17 mouse cellular contexts compared by ENCODE assay signal in the genomic region with DNA sequence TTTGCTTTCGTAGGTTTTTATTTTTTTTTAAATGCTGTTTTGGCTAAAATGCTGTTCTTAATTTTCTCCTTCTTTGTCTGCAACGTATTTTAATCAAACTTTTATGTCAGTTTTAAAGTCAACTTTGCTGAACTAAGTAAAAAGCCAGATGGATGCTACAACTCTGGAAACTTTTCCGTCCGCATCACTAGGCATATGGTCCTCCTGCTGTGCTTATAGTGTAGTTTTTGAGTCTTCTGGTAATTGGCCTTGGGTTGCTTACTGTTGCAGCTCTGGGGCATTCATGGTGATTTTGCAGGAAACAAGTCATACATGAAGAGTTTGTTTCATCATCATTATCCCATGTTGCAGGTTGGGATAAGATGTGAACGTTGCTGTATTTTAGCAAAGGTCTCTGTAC.
"Had no signal": no experiment of that assay in that cellular context is flagged by ENCODE, and none has a peak within 500 bp of the region (broad histone marks: within the 10 kb centered on the region; RNA-seq: fewer than 3 reads in every experiment).

No protein-coding gene starts in this region.

- H3K9ac ChIP-seq: lung, embryonic 14.5 days; midbrain, embryonic 12.5 days; neural tube, embryonic 13.5 days; neural tube, embryonic 15.5 days; stomach, embryonic 15.5 days had no signal

- DNase-seq: lung, adult 18-20 months; lung, embryonic 14.5 days; lung, postnatal 10 days; lung, postnatal 4 days; midbrain, embryonic 14.5 days; right cerebral cortex, adult 18-20 months; thymus, adult 2 months; thymus, postnatal 25 days; thymus, postnatal 4 days had no signal

- ATAC-seq: midbrain, embryonic 16.5 days had no signal

- H3K27ac ChIP-seq: midbrain, embryonic 10.5 days; midbrain, embryonic 12.5 days; neural tube, embryonic 13.5 days; neural tube, embryonic 15.5 days; stomach, embryonic 15.5 days; stomach, postnatal 0 days had no signal

- H3K4me1 ChIP-seq: neural tube, embryonic 13.5 days; neural tube, embryonic 15.5 days; stomach, embryonic 15.5 days had no signal

- H3K9me3 ChIP-seq: midbrain, embryonic 10.5 days; midbrain, embryonic 12.5 days; neural tube, embryonic 13.5 days; neural tube, embryonic 15.5 days; stomach, embryonic 15.5 days had no signal

- H3K36me3 ChIP-seq: midbrain, embryonic 12.5 days; neural tube, embryonic 13.5 days; neural tube, embryonic 15.5 days; stomach, embryonic 15.5 days had no signal

- H3K4me3 ChIP-seq: midbrain, embryonic 10.5 days; midbrain, embryonic 12.5 days; myocyte; neural tube, embryonic 13.5 days; neural tube, embryonic 15.5 days; stomach, embryonic 15.5 days had no signal

- H3K27me3 ChIP-seq: midbrain, embryonic 12.5 days; neural tube, embryonic 13.5 days; neural tube, embryonic 15.5 days; stomach, embryonic 15.5 days had no signal

- H3K4me2 ChIP-seq: lung, embryonic 14.5 days; midbrain, embryonic 12.5 days; neural tube, embryonic 13.5 days; neural tube, embryonic 15.5 days; stomach, embryonic 15.5 days had no signal
